Mouse (Mus musculus): ENCODE results near the gene Gm21616.
"Not testable (repeated sequence)": the region's sequence is repeated elsewhere in the genome, so short reads cannot be mapped to it uniquely, and the experiment has no call there.

Gene Gm21616

GRCm38 (mm10) chrX:125435242-125435641, at the start of gene Gm21616:
Gene Gm21616, plus strand, starts transcription at chrX:125435542.
- not testable (repeated sequence) for DNase-seq (ENCODE audit: low spot score)

All from retina, embryonic 14.5 days (tissue).